Mouse (Mus musculus): ENCODE results near the gene Slc9a8. TPM values are rescaled to one million over a fixed set of nuclear protein-coding genes. Genes with fewer than 3 reads are reported as not detected.

The Slc9a8 gene
- polyA plus RNA-seq (2012; rRNA removed): 36.3 and 36.4 TPM in 2 replicates

GRCm38 (mm10) chr2:167421330-167422149 lies at the start of gene Slc9a8:
Gene Slc9a8, plus strand, starts transcription at chr2:167421712.

GRCm38 (mm10) chr2:167491757-167492708 lies 70.5 kb downstream of the Slc9a8 start, which contains the start of gene Rnf114:
Gene Rnf114, plus strand, starts transcription at chr2:167492645.

GRCm38 (mm10) chr2:167492713-167493636 lies 71.5 kb downstream of the Slc9a8 start, which contains the start of gene Spata2:
Gene Spata2, minus strand, starts transcription at chr2:167492887.

Other genes starting within 250 kb of the Slc9a8 start
- gene Kcnb1, start 231.6 kb upstream of the Slc9a8 start, polyA plus RNA-seq (2012; rRNA removed): 8.2 and 9.4 TPM in 2 replicates
- 3.5 and 4.7 TPM in 2 replicates for gene Ptgis, start 181.1 kb upstream of the Slc9a8 start, polyA plus RNA-seq (2012; rRNA removed)
- gene B4galt5, start 72.5 kb upstream of the Slc9a8 start, polyA plus RNA-seq (2012; rRNA removed): 29.9 and 37.3 TPM in 2 replicates
- 99.2 and 101 TPM in 2 replicates for gene Rnf114, start 70.9 kb downstream of the Slc9a8 start, polyA plus RNA-seq (2012; rRNA removed)
- 36.9 and 41.0 TPM in 2 replicates for gene Spata2, start 71.2 kb downstream of the Slc9a8 start, polyA plus RNA-seq (2012; rRNA removed)
- gene Snai1, start 116.5 kb downstream of the Slc9a8 start, polyA plus RNA-seq (2012; rRNA removed): 4.3 and 4.5 TPM in 2 replicates
- gene Ube2v1, start 210.4 kb downstream of the Slc9a8 start, polyA plus RNA-seq (2012; rRNA removed): 123 and 141 TPM in 2 replicates
- 6.4 and 7.0 TPM in 2 replicates for gene Gm20431, start 239.8 kb downstream of the Slc9a8 start, polyA plus RNA-seq (2012; rRNA removed)